In genomic region chr2:48694509-48694908, GRCm38 (mm10) we compare ENCODE assay signal across 22 mouse cellular contexts.
DNase-seq lines count a peak whose midpoint lies in the region; ATAC-seq and TF ChIP-seq lines count a peak whose summit lies in the region.
"Had no signal": no experiment of that assay in that cellular context is flagged by ENCODE, and none has a peak within 500 bp of the region (broad histone marks: within the 10 kb centered on the region; RNA-seq: fewer than 3 reads in every experiment).

No protein-coding gene starts in this region.

- 50% methylated on average over 3 of the region's 3 CpGs for WGBS in liver, embryonic 12.5 days (ENCODE audit: insufficient replicate concordance)
- 72% methylated on average over 3 of the region's 3 CpGs for WGBS in intestine, embryonic 15.5 days
- 86% methylated on average over 3 of the region's 3 CpGs for WGBS in heart, embryonic 11.5 days (ENCODE audit: insufficient replicate concordance)

- no peak for TF ChIP-seq POLR2A in CH12.LX (IDR thresholded peaks at IDR 0.05; ENCODE audit: low read depth, low read length)

- H3K79me2 ChIP-seq in CH12.LX (replicated peaks; ENCODE audit: control insufficient read depth, extremely low read depth, insufficient read depth, poor library complexity, severe bottlenecking): no peaks in the 10 kb centered on the region

- no peak overlapping the region for H3K27ac ChIP-seq in CH12.LX (ENCODE audit: insufficient read depth, low read depth)
- no peak overlapping the region for H3K27ac ChIP-seq in liver, embryonic 12.5 days
- no peak overlapping the region for H3K27ac ChIP-seq in intestine, embryonic 15.5 days
- no peak overlapping the region for H3K27ac ChIP-seq in heart, embryonic 11.5 days (ENCODE audit: low read depth, low read length)
- H3K27ac ChIP-seq: embryonic facial prominence, embryonic 10.5 days; embryonic facial prominence, embryonic 12.5 days; forebrain, embryonic 13.5 days; forebrain, embryonic 15.5 days had no signal

- peak; percentile 49 for DNase-seq in CH12.LX (ENCODE audit: extremely low read depth)
- DNase-seq: adrenal gland, adult 2 months; adrenal gland, postnatal 10 days; adrenal gland, postnatal 25 days; B cell, adult 2 months; cerebellum, adult 11 months; cerebellum, adult 18-20 months; cerebellum, adult 8-10 months; cerebellum, adult 9-11 months; cerebellum, postnatal 14 days; cerebellum, postnatal 36 days had no signal

- H3K9me3 ChIP-seq in CH12.LX (replicated peaks; ENCODE audit: low read length): no peaks in the 10 kb centered on the region
- H3K9me3 ChIP-seq in liver, embryonic 12.5 days (replicated peaks): no peaks in the 10 kb centered on the region
- no peaks in the 10 kb centered on the region for H3K9me3 ChIP-seq in intestine, embryonic 15.5 days
- no peaks in the 10 kb centered on the region for H3K9me3 ChIP-seq in heart, embryonic 11.5 days (replicated peaks; ENCODE audit: control insufficient read depth, low read length)
- H3K9me3 ChIP-seq: embryonic facial prominence, embryonic 10.5 days; embryonic facial prominence, embryonic 12.5 days; forebrain, embryonic 13.5 days; forebrain, embryonic 15.5 days had no signal

- peak; percentile 90 for ATAC-seq in granulocyte monocyte progenitor cell, adult 5-6 weeks (replicated peaks; ENCODE audit: poor library complexity, severe bottlenecking)
- peak; percentile 87 for ATAC-seq in megakaryocyte, adult 5-6 weeks (ENCODE audit: poor library complexity, severe bottlenecking)
- peak; percentile 80 for ATAC-seq in monocyte, adult 5-6 weeks (replicated peaks; ENCODE audit: insufficient number of reproducible peaks, low FRiP score, low TSS enrichment, poor library complexity, severe bottlenecking)
- ATAC-seq in liver, embryonic 12.5 days: no peak
- ATAC-seq in intestine, embryonic 15.5 days: no peak
- no peak for ATAC-seq in heart, embryonic 11.5 days (replicated peaks; ENCODE audit: insufficient number of reproducible peaks, low FRiP score, low TSS enrichment)
- ATAC-seq: CD4-positive, CD25-positive, alpha-beta regulatory T cell, adult 4 months; forebrain, embryonic 13.5 days; forebrain, embryonic 15.5 days had no signal

- in situ Hi-C loops in CH12.LX (cut with MboI; ENCODE audit: low pct_ligation_motif_present, low pct_unique_long_range_greater_than_20kb, low sequenced_read_pairs): no loop called here

- no peaks in the 10 kb centered on the region for H3K36me3 ChIP-seq in CH12.LX (replicated peaks in 1 of 2; ENCODE audit: control insufficient read depth in 1 of 2, insufficient read depth in 1 of 2, low read length in 1 of 2)
- H3K36me3 ChIP-seq in liver, embryonic 12.5 days: no peaks in the 10 kb centered on the region
- no peaks in the 10 kb centered on the region for H3K36me3 ChIP-seq in intestine, embryonic 15.5 days
- no peaks in the 10 kb centered on the region for H3K36me3 ChIP-seq in heart, embryonic 11.5 days (ENCODE audit: control insufficient read depth, insufficient read depth, low read length)
- H3K36me3 ChIP-seq: embryonic facial prominence, embryonic 10.5 days; embryonic facial prominence, embryonic 12.5 days; forebrain, embryonic 15.5 days had no signal

- H3K4me2 ChIP-seq in CH12.LX (ENCODE audit: insufficient read depth, low read depth, poor library complexity, severe bottlenecking): no peak overlapping the region
- no peak overlapping the region for H3K4me2 ChIP-seq in liver, embryonic 12.5 days
- H3K4me2 ChIP-seq in intestine, embryonic 15.5 days (replicated peaks): no peak overlapping the region
- no peak overlapping the region for H3K4me2 ChIP-seq in heart, embryonic 11.5 days
- H3K4me2 ChIP-seq: embryonic facial prominence, embryonic 12.5 days; forebrain, embryonic 13.5 days; forebrain, embryonic 15.5 days had no signal

- dilution Hi-C loops in CH12.LX (cut with MboI; ENCODE audit: extremely low pct_ligation_motif_present, extremely low pct_unique_long_range_greater_than_20kb, low sequenced_read_pairs): no loop called here

- no peaks in the 10 kb centered on the region for H3K27me3 ChIP-seq in CH12.LX (replicated peaks)
- H3K27me3 ChIP-seq in liver, embryonic 12.5 days (replicated peaks): no peaks in the 10 kb centered on the region
- H3K27me3 ChIP-seq in intestine, embryonic 15.5 days (replicated peaks): no peaks in the 10 kb centered on the region
- no peaks in the 10 kb centered on the region for H3K27me3 ChIP-seq in heart, embryonic 11.5 days (ENCODE audit: control insufficient read depth, insufficient read depth, low read length)
- H3K27me3 ChIP-seq: embryonic facial prominence, embryonic 12.5 days; forebrain, embryonic 13.5 days; forebrain, embryonic 15.5 days had no signal

- H3K9ac ChIP-seq in CH12.LX (ENCODE audit: insufficient read depth, low read depth): no peak overlapping the region
- no peak overlapping the region for H3K9ac ChIP-seq in liver, embryonic 12.5 days
- H3K9ac ChIP-seq in intestine, embryonic 15.5 days: no peak overlapping the region
- H3K9ac ChIP-seq in heart, embryonic 11.5 days (ENCODE audit: low read depth, low read length): no peak overlapping the region
- H3K9ac ChIP-seq: embryonic facial prominence, embryonic 12.5 days; forebrain, embryonic 13.5 days; forebrain, embryonic 15.5 days had no signal

- TF ChIP-seq RAD21 in CH12.LX (IDR thresholded peaks at IDR 0.05; ENCODE audit: low read depth, low read length): no peak

- TF ChIP-seq CTCF in CH12.LX (conservative IDR thresholded peaks at IDR 0.05 in 1 of 2, IDR thresholded peaks at IDR 0.05 in 1 of 2; ENCODE audit: low read depth in 2 of 2, low read length in 2 of 2): no peak

- no peak; the same call in 1 of the 2 replicates for TF ChIP-seq EP300 in CH12.LX (IDR thresholded peaks at IDR 0.05; ENCODE audit: low read length)

- H3K4me3 ChIP-seq in CH12.LX (replicated peaks in 1 of 3; ENCODE audit: low read depth in 2 of 3, low read length in 2 of 3, poor library complexity in 1 of 3): no peak overlapping the region
- H3K4me3 ChIP-seq in liver, embryonic 12.5 days: no peak overlapping the region
- no peak overlapping the region for H3K4me3 ChIP-seq in intestine, embryonic 15.5 days (replicated peaks)
- H3K4me3 ChIP-seq in heart, embryonic 11.5 days (ENCODE audit: low read depth, low read length): no peak overlapping the region
- H3K4me3 ChIP-seq: embryonic facial prominence, embryonic 10.5 days; embryonic facial prominence, embryonic 12.5 days; forebrain, embryonic 13.5 days; forebrain, embryonic 15.5 days had no signal

- peaks cover 0 to 5% of the 10 kb centered on the region in 2 experiments; a peak in 2 of 4 replicates for H3K4me1 ChIP-seq in CH12.LX (ENCODE audit: control insufficient read depth in 1 of 2, insufficient read depth in 2 of 2)
- H3K4me1 ChIP-seq in liver, embryonic 12.5 days: no peaks in the 10 kb centered on the region
- no peaks in the 10 kb centered on the region for H3K4me1 ChIP-seq in intestine, embryonic 15.5 days (replicated peaks)
- H3K4me1 ChIP-seq in heart, embryonic 11.5 days (ENCODE audit: control insufficient read depth, insufficient read depth, low read length): no peaks in the 10 kb centered on the region
- H3K4me1 ChIP-seq: embryonic facial prominence, embryonic 10.5 days; embryonic facial prominence, embryonic 12.5 days; forebrain, embryonic 13.5 days; forebrain, embryonic 15.5 days had no signal

TF ChIP-seq in CH12.LX, 34 proteins besides CTCF, POLR2A, EP300 and RAD21:
- TF ChIP-seq CHD1 (IDR thresholded peaks at IDR 0.05; ENCODE audit: low read depth, low read length) (no peak), MXI1 (IDR thresholded peaks at IDR 0.05; ENCODE audit: low read depth, low read length) (no peak), BHLHE40 (IDR thresholded peaks at IDR 0.05; ENCODE audit: low read depth, low read length) (no peak), GABPA (IDR thresholded peaks at IDR 0.05; ENCODE audit: insufficient replicate concordance, low read depth, low read length) (no peak), IRF4 (IDR thresholded peaks at IDR 0.05; ENCODE audit: low read depth, low read length) (no peak), POLR2AphosphoS2 (IDR thresholded peaks at IDR 0.05; ENCODE audit: low read depth, low read length) (no peak), JUN (IDR thresholded peaks at IDR 0.05; ENCODE audit: insufficient read depth, low read depth, low read length) (no peak), SMC3 (IDR thresholded peaks at IDR 0.05; ENCODE audit: low read depth, low read length) (no peak), KAT2A (IDR thresholded peaks at IDR 0.05; ENCODE audit: insufficient replicate concordance, low read length) (no peak), HCFC1 (IDR thresholded peaks at IDR 0.05; ENCODE audit: low read depth, low read length) (no peak), UBTF (IDR thresholded peaks at IDR 0.05; ENCODE audit: low read depth, low read length) (no peak), USF1 (IDR thresholded peaks at IDR 0.05; ENCODE audit: low read depth, low read length) (no peak), CHD2 (IDR thresholded peaks at IDR 0.05; ENCODE audit: low read length) (no peak), TCF12 (IDR thresholded peaks at IDR 0.05; ENCODE audit: low read depth, low read length) (no peak), RCOR1 (conservative IDR thresholded peaks at IDR 0.05; ENCODE audit: low read depth, low read length) (no peak)

Comparison
In these comparisons a context has a peak if more than half of its experiments do, and no peak if none do; other contexts are left out.
1. ATAC-seq: peak in granulocyte monocyte progenitor cell, adult 5-6 weeks (single experiment), megakaryocyte, adult 5-6 weeks (single experiment) and monocyte, adult 5-6 weeks (single experiment); none in liver, embryonic 12.5 days (single experiment), intestine, embryonic 15.5 days (single experiment) and heart, embryonic 11.5 days (single experiment).